Mouse (Mus musculus): ENCODE measurements around the gene Lrp1. TPM values are rescaled to one million over a fixed set of nuclear protein-coding genes. Genes with fewer than 3 reads are reported as not detected.

Gene Lrp1
- total RNA-seq, 2 experiments from 2014 or later, result 283 to 301 TPM

GRCm38 (mm10) chr10:127594930-127595715 is 25.8 kb downstream of the Lrp1 start:
- no peak for DNase-seq (ENCODE audit: low spot score in 2 of 2)

- no peak for DNase-seq (ENCODE audit: low spot score in 2 of 2)
Measured at GRCm38 (mm10) chr10:127594405-127594804, 26.5 kb downstream of the Lrp1 start.

- DNase-seq (ENCODE audit: low spot score in 2 of 2), result no peak
Measured at GRCm38 (mm10) chr10:127592850-127593249, 28.1 kb downstream of the Lrp1 start.

- no peak for DNase-seq (ENCODE audit: low spot score in 2 of 2)
Measured at GRCm38 (mm10) chr10:127592423-127592822, 28.5 kb downstream of the Lrp1 start.

GRCm38 (mm10) chr10:127591514-127591913 is 29.4 kb downstream of the Lrp1 start:
- DNase-seq (ENCODE audit: low spot score in 2 of 2), result no peak

- DNase-seq (ENCODE audit: low spot score in 2 of 2), result no peak
Measured at GRCm38 (mm10) chr10:127590831-127591451, 30.0 kb downstream of the Lrp1 start.

GRCm38 (mm10) chr10:127590256-127590655 is 30.7 kb downstream of the Lrp1 start:
- DNase-seq (ENCODE audit: low spot score in 2 of 2), result no peak

- DNase-seq (ENCODE audit: low spot score in 2 of 2), result no peak
Measured at GRCm38 (mm10) chr10:127587776-127588175, 33.2 kb downstream of the Lrp1 start.

GRCm38 (mm10) chr10:127586209-127586608 is 34.7 kb downstream of the Lrp1 start:
- DNase-seq (ENCODE audit: low spot score in 2 of 2), result no peak

- DNase-seq (ENCODE audit: low spot score in 2 of 2), result no peak
Measured at GRCm38 (mm10) chr10:127585598-127585997, 35.4 kb downstream of the Lrp1 start.

GRCm38 (mm10) chr10:127583649-127584048 is 37.3 kb downstream of the Lrp1 start:
- DNase-seq (ENCODE audit: low spot score in 2 of 2), result no peak

GRCm38 (mm10) chr10:127581291-127581690 is 39.7 kb downstream of the Lrp1 start:
- DNase-seq (ENCODE audit: low spot score in 2 of 2), result no peak

- DNase-seq (ENCODE audit: low spot score in 2 of 2), result no peak
Measured at GRCm38 (mm10) chr10:127577982-127578381, 43.0 kb downstream of the Lrp1 start.

- no peak for DNase-seq (ENCODE audit: low spot score in 2 of 2)
Measured at GRCm38 (mm10) chr10:127577156-127577555, 43.8 kb downstream of the Lrp1 start.

- DNase-seq (ENCODE audit: low spot score in 2 of 2), result peak; percentile 52 to 58
Measured at GRCm38 (mm10) chr10:127576381-127576961, 44.5 kb downstream of the Lrp1 start.

GRCm38 (mm10) chr10:127575741-127576140 is 45.2 kb downstream of the Lrp1 start:
- DNase-seq (ENCODE audit: low spot score in 2 of 2), result no peak

- DNase-seq (ENCODE audit: low spot score in 2 of 2), result no peak
Measured at GRCm38 (mm10) chr10:127572281-127572680, 48.7 kb downstream of the Lrp1 start.

- DNase-seq (ENCODE audit: low spot score in 2 of 2), result no peak
Measured at GRCm38 (mm10) chr10:127570937-127571641, 49.9 kb downstream of the Lrp1 start.

GRCm38 (mm10) chr10:127570384-127570783 is 50.6 kb downstream of the Lrp1 start:
- no peak for DNase-seq (ENCODE audit: low spot score in 2 of 2)

- DNase-seq (ENCODE audit: low spot score in 2 of 2), result peak; percentile 46 to 68
Measured at GRCm38 (mm10) chr10:127569450-127569849, 51.5 kb downstream of the Lrp1 start.

GRCm38 (mm10) chr10:127566553-127567326 is 54.2 kb downstream of the Lrp1 start:
- no peak for DNase-seq (ENCODE audit: low spot score in 2 of 2)
